Mouse (Mus musculus) B cell, adult 2 months (primary cell): ENCODE measurements around the gene Fbxo7.

Source experiments
- DNase-seq, 2 experiments: peaks; one replicate each; pipeline ENCODE4 v3.0.0; 2022

Gene Fbxo7

GRCm38 (mm10) chr10:86044066-86044465 is 22.3 kb downstream of the Fbxo7 start:
- DNase-seq: no peak

- DNase-seq: no peak
Measured at GRCm38 (mm10) chr10:86046371-86046770, 24.6 kb downstream of the Fbxo7 start.

GRCm38 (mm10) chr10:86047786-86048185 is 26.0 kb downstream of the Fbxo7 start:
- no peak for DNase-seq

- no peak for DNase-seq
Measured at GRCm38 (mm10) chr10:86050522-86050921, 28.8 kb downstream of the Fbxo7 start.

- DNase-seq: no peak
Measured at GRCm38 (mm10) chr10:86052818-86053522, 31.2 kb downstream of the Fbxo7 start.

- DNase-seq: no peak
Measured at GRCm38 (mm10) chr10:86056297-86056903, 34.6 kb downstream of the Fbxo7 start.

GRCm38 (mm10) chr10:86057286-86057685 is 35.5 kb downstream of the Fbxo7 start:
- no peak for DNase-seq

- no peak for DNase-seq
Measured at GRCm38 (mm10) chr10:86057712-86058111, 35.9 kb downstream of the Fbxo7 start.

- no peak for DNase-seq
Measured at GRCm38 (mm10) chr10:86060267-86060666, 38.5 kb downstream of the Fbxo7 start.

GRCm38 (mm10) chr10:86062261-86063017 is 40.7 kb downstream of the Fbxo7 start:
- no peak for DNase-seq

GRCm38 (mm10) chr10:86063018-86063384 is 41.2 kb downstream of the Fbxo7 start:
- no peak for DNase-seq

- DNase-seq: peak; percentile 8 to 13
Measured at GRCm38 (mm10) chr10:86064937-86065336, 43.2 kb downstream of the Fbxo7 start.

- no peak for DNase-seq
Measured at GRCm38 (mm10) chr10:86065661-86066060, 43.9 kb downstream of the Fbxo7 start.

GRCm38 (mm10) chr10:86066651-86067050 is 44.9 kb downstream of the Fbxo7 start:
- no peak for DNase-seq

GRCm38 (mm10) chr10:86067911-86068310 is 46.1 kb downstream of the Fbxo7 start:
- DNase-seq: no peak

GRCm38 (mm10) chr10:86069341-86069740 is 47.6 kb downstream of the Fbxo7 start:
- DNase-seq: no peak

- no peak for DNase-seq
Measured at GRCm38 (mm10) chr10:86070751-86071150, 49.0 kb downstream of the Fbxo7 start.

- no peak for DNase-seq
Measured at GRCm38 (mm10) chr10:86074134-86074533, 52.4 kb downstream of the Fbxo7 start.

- no peak for DNase-seq
Measured at GRCm38 (mm10) chr10:86074971-86075711, 53.4 kb downstream of the Fbxo7 start.

- DNase-seq: no peak
Measured at GRCm38 (mm10) chr10:86077272-86077671, 55.5 kb downstream of the Fbxo7 start.

- DNase-seq: no peak
Measured at GRCm38 (mm10) chr10:86078761-86079160, 57.0 kb downstream of the Fbxo7 start.

- no peak for DNase-seq
Measured at GRCm38 (mm10) chr10:86079921-86080320, 58.1 kb downstream of the Fbxo7 start.

GRCm38 (mm10) chr10:86091919-86092318 is 70.1 kb downstream of the Fbxo7 start:
- peak; percentile 42 to 45 for DNase-seq
